Mouse (Mus musculus): ENCODE results near the gene Thumpd3.
A peak's percentile ranks its signal among the peaks of the same experiment; 100 is the strongest.

Gene Thumpd3

GRCm38 (mm10) chr6:113079492-113079891, 33.5 kb downstream of the Thumpd3 start:
- no peak for DNase-seq (ENCODE audit: low spot score)

DNA sequence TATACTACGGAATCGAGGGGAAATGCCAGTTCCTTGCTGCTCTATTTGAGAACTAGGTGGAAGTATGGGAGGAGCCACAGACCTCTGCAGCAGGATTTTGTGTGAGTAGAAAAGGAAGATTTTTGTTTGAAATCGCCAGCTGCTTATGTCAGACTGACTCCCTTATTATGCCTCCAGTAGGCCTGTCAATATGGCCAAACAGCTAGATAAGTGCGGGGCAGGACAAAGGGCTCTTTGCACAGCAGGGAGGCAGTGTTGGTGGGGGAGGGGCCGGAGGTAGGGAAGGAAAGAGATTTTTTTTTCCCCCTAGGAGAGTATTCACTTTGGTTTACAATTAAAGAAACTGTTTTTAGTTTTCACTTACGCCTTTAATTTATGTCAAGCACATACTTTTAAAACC, 36.2 kb downstream of the Thumpd3 start:
- DNase-seq (ENCODE audit: low spot score): no peak

DNA sequence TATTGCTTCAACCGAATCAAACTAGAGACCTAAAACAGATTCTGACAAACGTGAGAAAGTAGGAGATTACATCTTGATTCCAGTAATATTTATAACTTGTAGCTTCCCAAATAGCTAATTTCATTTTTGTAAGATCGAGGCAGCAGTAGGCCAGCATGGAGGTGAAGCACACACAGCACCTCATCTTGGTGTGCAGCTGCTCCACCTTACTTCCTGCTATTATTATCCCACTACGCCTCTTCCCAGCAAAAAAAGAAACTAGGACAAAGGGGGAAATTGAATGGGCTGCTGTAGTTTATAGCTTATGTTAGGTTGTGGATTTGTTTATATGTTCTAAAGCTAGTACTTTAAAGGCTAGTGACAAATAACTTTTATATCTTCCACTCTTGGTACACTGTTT, 38.6 kb downstream of the Thumpd3 start:
- DNase-seq (ENCODE audit: low spot score): no peak

DNA sequence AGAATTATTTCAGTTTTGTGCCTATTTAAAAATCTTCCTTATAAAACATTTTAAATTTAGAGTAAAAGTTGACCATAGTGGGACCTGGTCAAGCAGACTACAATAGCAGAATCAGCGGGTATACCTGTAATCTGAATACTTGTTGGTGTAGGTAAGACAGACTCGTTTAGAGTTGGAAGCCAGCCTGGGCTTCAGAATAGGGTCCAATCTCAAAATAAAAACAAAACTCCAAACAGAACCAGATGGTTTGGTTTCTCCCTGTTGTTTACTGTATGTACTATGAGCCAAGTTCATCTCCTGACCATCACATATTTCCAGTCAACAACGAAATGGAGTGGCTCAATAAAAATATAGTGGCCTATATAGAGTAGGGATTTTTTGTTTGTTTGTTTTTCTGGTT, 47.2 kb downstream of the Thumpd3 start:
- DNase-seq (ENCODE audit: low spot score): no peak

DNA sequence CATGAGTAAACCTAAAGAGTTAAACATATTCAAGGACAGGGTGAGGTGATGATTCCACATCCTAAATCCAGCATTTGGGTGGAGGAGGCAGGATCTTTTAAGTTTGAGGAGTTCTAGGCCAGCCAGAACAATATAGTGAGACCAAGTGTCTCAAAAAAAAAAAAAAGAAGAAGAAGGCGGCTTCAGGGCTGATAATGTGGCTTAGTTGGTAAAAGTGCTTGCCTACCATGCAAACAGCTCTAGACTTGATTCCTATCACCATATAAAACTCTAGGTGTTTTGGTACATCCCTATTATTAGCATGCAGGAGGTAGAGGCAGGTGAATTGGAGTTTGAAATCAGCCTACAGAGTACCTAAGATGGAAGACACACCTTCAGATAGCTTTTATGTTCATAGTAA, 49.5 kb downstream of the Thumpd3 start:
- DNase-seq (ENCODE audit: low spot score): no peak

- no peak for DNase-seq (ENCODE audit: low spot score)
Measured at GRCm38 (mm10) chr6:113097662-113098061, 51.6 kb downstream of the Thumpd3 start.

DNA sequence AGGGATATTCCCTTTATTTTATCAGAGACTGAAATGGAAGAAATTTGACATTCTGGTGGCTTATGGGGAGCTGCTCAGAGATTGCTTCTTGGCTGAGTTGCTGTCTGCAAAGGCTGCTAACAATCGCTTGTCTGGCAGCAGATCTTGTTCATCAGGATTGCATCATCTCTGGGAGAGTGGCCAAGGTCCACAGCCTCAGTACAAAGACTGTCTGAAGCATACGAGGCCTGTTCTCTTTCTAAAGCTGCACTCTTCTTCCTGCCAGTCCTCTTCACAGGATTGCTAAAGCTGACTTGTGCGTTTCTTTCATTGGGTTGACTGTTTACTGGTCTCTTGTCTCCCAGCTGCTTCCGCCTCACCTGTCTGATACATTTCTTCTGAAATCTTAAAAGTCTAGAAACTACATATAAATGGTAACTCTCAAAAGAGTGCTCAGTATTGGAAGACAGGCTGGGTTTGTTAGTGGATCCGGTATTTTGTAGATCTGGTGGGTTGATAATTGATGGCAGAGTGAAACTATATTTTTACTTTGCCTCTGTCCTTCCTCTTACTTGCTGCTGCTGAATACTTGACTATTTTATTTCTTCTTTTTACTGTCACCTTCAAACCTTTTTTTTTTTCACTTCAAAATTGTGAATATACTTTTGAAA, 53.7 kb downstream of the Thumpd3 start:
- peak; percentile 84 for DNase-seq (ENCODE audit: low spot score)

- no peak for DNase-seq (ENCODE audit: low spot score)
Measured at GRCm38 (mm10) chr6:113102541-113102940, 56.5 kb downstream of the Thumpd3 start.

GRCm38 (mm10) chr6:113103765-113104164, 57.7 kb downstream of the Thumpd3 start:
- peak; percentile 14 for DNase-seq (ENCODE audit: low spot score)

- no peak for DNase-seq (ENCODE audit: low spot score)
Measured at GRCm38 (mm10) chr6:113109378-113109777, 63.4 kb downstream of the Thumpd3 start.

GRCm38 (mm10) chr6:113109956-113110355, 63.9 kb downstream of the Thumpd3 start:
- no peak for DNase-seq (ENCODE audit: low spot score)
